Mouse (Mus musculus) liver, embryonic 14.5 days (tissue): ENCODE measurements around the gene Vmn1r8. TPM values are rescaled to one million over a fixed set of nuclear protein-coding genes. Genes with fewer than 3 reads are reported as not detected.
"Not testable (repeated sequence)": the region's sequence is repeated elsewhere in the genome, so short reads cannot be mapped to it uniquely, and the experiment has no call there.

Experiments used
- ATAC-seq: fragments of 200-750 bp; cut with Nextera tagmentation; 2 replicates; pipeline ENCODE4 v1.8.0; 2017; ENCODE audit warnings: moderate number of reproducible peaks, mild to moderate bottlenecking, moderate library complexity; ENCODE audit not compliant: insufficient read depth
- DNase-seq, 3 experiments: peaks; one replicate each; pipeline ENCODE4 v3.0.0-alpha.2; 2012 to 2013; ENCODE audit warnings: low read depth in 3 of 3, low spot score in 3 of 3
- H3K27ac ChIP-seq: fragments of 300-500 bp; sonication (generic); 2 replicates; pipeline ENCODE4 v1.5.1; 2014; ENCODE audit warnings: moderate library complexity, mild to moderate bottlenecking, control low read depth, inconsistent platforms
- H3K27me3 ChIP-seq: fragments of 300-500 bp; sonication (generic); 2 replicates; pipeline ENCODE4 v1.6.1; 2014; ENCODE audit warnings: mild to moderate bottlenecking, low read length, moderate library complexity; ENCODE audit not compliant: control insufficient read depth, insufficient read depth
- H3K36me3 ChIP-seq: fragments of 300-500 bp; sonication (generic); replicated peaks from 2 replicates; pipeline ENCODE4 v1.6.1; 2014; ENCODE audit warnings: low read depth; ENCODE audit not compliant: control insufficient read depth, insufficient read depth
- H3K4me1 ChIP-seq, 2 experiments: fragments of 200-500 bp in 1 of 2; fragments of 300-500 bp in 1 of 2; sonication (generic) in 1 of 2; replicated peaks; 2 replicates each; pipeline ENCODE4 v1.6.1; 2012 to 2014; ENCODE audit warnings: antibody characterized with exemption in 1 of 2, inconsistent platforms in 1 of 2, low read length in 1 of 2; ENCODE audit not compliant: control insufficient read depth in 2 of 2, insufficient read depth in 2 of 2
- H3K4me2 ChIP-seq: fragments of 300-500 bp; sonication (generic); 2 replicates; pipeline ENCODE4 v1.6.1; 2014; ENCODE audit warnings: low read depth, mild to moderate bottlenecking, control low read depth, moderate library complexity
- H3K4me3 ChIP-seq, 2 experiments: fragments of 200-500 bp in 1 of 2; fragments of 300-500 bp in 1 of 2; sonication (generic) in 1 of 2; 2 replicates each; pipeline ENCODE4 v1.5.1; 2012 to 2014; ENCODE audit warnings: low read depth in 2 of 2, low read length in 2 of 2, mild to moderate bottlenecking in 2 of 2, control low read depth in 1 of 2, inconsistent platforms in 1 of 2, moderate library complexity in 1 of 2; ENCODE audit not compliant: insufficient read depth in 1 of 2
- H3K9ac ChIP-seq: fragments of 300-500 bp; sonication (generic); replicated peaks from 2 replicates; pipeline ENCODE4 v1.6.1; 2014; ENCODE audit warnings: mild to moderate bottlenecking, control low read depth, moderate library complexity
- H3K9me3 ChIP-seq: fragments of 300-500 bp; sonication (generic); 2 replicates; pipeline ENCODE4 v1.6.1; 2016; ENCODE audit warnings: low read length, mixed read lengths; ENCODE audit not compliant: control insufficient read depth
- CTCF ChIP-seq: IDR thresholded peaks from 2 replicates; pipeline ENCODE4 v1.5.1; 2016; ENCODE audit warnings: antibody characterized with exemption, low read depth, control low read depth
- EP300 ChIP-seq: IDR thresholded peaks from 2 replicates; pipeline ENCODE4 v1.6.1; 2016; ENCODE audit warnings: antibody characterized with exemption, low read depth
- WGBS: fragments of 180-500 bp; shearing (Covaris S2); extraction: QIAGEN DNeasy Blood & Tissue Kit; methylation state at CpG from one replicate; pipeline ENCODE4 v1.1.7; 2014; ENCODE audit not compliant: insufficient replicate concordance; 5-methylcytosine and 5-hydroxymethylcytosine counted together
- polyA plus RNA-seq, 2 experiments: library from polyadenylated mRNA; depleted of rRNA in 1 of 2; stranded (reverse) in 1 of 2; unstranded in 1 of 2; fragments of >200 nt; fragmentation: Nextera tagmentation in 1 of 2; extraction: Ambion mirVana in 1 of 2; gene quantifications; 2 replicates each; pipeline versions ENCODE4 v1.2.1 to v1.2.3; 2012 to 2014

Gene Vmn1r8
- polyA plus RNA-seq (2012; rRNA removed) (not detected in 2 replicates), polyA plus RNA-seq (2014; fragmentation: Nextera tagmentation; extraction: Ambion mirVana) (not detected in 2 replicates)

DNA sequence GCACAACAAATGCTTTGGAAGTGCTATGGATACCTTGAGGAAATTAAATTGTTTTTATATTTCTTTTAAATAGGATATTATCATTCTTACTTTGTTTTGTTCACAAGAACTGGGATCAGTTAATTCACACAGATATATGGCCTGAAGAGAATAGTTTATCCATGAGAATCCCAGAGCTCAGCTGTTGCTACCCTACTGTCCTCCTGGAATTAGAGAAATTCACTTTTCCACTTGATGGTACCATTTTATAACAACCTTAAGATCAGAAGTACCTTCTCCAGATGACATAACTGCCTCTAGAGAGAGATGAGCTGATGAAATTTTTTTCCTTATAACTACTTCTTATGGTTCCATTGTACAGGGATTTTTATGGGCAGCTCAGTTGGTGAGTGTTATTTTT, at the start of gene Vmn1r8:
Gene Vmn1r8 (plus strand): TSS at position 301 of the 400 bp plus-strand sequence.
- TF ChIP-seq CTCF (no peak), EP300 (no peak)
- no peaks in the 10 kb centered on the region for H3K4me1 ChIP-seq
- H3K27ac ChIP-seq, result no peak within 1 kb of the TSS
- H3K9ac ChIP-seq, result no peak within 1 kb of the TSS
- ATAC-seq (no peak), DNase-seq (no peak)
- no peaks in the 10 kb centered on the region for H3K9me3 ChIP-seq
- no peak within 1 kb of the TSS for H3K4me2 ChIP-seq
- H3K27me3 ChIP-seq, result no peaks in the 10 kb centered on the region
- H3K4me3 ChIP-seq, result no peak within 1 kb of the TSS
- H3K36me3 ChIP-seq, result no peaks in the 10 kb centered on the region

DNA sequence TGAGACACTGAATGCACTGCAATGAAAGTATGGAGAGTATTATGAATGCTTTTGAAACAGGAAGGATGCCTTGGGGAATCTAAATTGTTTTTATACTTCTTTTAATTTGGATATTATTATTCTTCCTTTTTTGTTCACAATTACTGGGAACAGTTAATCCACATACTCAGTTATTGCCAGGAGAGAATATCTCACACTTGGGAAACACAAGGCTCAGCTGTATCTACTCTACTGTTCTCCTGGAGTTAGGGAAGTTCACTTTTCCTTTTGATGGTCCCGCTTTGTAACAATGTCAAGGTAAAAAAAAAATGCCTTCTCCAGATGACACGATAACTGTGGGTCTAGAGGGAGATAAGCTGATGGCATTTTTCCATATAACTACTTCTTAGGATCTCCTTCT, 35.1 kb upstream of the Vmn1r8 start, which contains the start of gene Vmn1r6:
Gene Vmn1r6 (plus strand): TSS at position 301 of the 400 bp plus-strand sequence.
- H3K4me1 ChIP-seq, result no peaks in the 10 kb centered on the region
- H3K4me2 ChIP-seq, result no peak within 1 kb of the TSS
- H3K9ac ChIP-seq, result no peak within 1 kb of the TSS
- no peak for TF ChIP-seq CTCF
- TF ChIP-seq EP300, result no peak
- 46% methylated on average over 2 of the region's 2 CpGs for WGBS
- DNase-seq (no peak), ATAC-seq (no peak)
- no peaks in the 10 kb centered on the region for H3K9me3 ChIP-seq
- H3K27ac ChIP-seq, result no peak within 1 kb of the TSS
- no peak within 1 kb of the TSS for H3K4me3 ChIP-seq
- H3K27me3 ChIP-seq, result no peaks in the 10 kb centered on the region
- no peaks in the 10 kb centered on the region for H3K36me3 ChIP-seq

DNA sequence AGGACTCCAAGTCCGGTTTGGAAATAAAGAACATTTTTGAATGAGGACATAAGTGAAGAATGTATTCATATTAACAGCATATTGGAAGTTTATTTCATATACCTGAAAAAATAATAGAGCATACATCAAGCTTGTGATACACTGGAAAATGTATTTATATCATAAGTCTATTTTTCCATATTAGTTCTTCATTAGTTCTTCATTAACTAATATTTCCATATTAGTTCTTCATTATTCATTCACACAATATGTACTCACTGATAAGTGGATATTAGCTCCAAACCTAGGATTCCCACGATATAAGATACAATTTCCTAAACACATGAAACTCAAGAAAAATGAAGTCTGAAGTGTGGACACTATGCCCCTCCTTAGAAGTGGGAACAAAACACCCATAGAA, 6.9 kb upstream of the Vmn1r8 start, which contains the start of gene Vmn1r7:
Gene Vmn1r7 (minus strand): TSS at position 101 of the 400 bp plus-strand sequence.
- H3K27me3 ChIP-seq, ATAC-seq, H3K27ac ChIP-seq, DNase-seq, H3K4me2 ChIP-seq, H3K9me3 ChIP-seq, H3K9ac ChIP-seq, H3K4me3 ChIP-seq, H3K4me1 ChIP-seq, H3K36me3 ChIP-seq: not testable (repeated sequence)
- 59% methylated on average over 2 of the region's 2 CpGs for WGBS

DNA sequence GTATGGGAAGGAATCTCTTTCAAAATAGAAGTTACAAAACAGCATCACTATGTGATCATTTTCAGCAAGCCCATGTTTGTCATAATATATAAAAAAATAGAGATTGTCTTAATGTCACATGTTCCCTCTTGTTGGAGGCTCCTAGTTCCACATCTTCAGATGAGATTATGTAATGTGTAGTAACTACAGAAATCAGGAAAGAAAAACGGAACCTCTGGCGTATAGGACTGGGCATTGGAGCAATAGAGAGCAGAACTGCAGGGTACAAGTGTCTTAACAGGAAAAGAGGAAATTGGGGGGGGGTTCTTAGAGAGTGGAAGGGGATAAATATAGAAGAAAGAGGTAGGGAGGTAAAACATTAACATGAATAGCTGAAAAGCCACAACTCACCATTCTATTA, 2.6 kb downstream of the Vmn1r8 start:
- ATAC-seq, result no peak
- Histone ChIP-seq H3K27ac (no peak overlapping the region), H3K4me2 (no peak overlapping the region), H3K36me3 (no peaks in the 10 kb centered on the region), H3K9ac (no peak overlapping the region), H3K27me3 (no peaks in the 10 kb centered on the region), H3K4me3 (no peak overlapping the region), H3K4me1 (no peaks in the 10 kb centered on the region), H3K9me3 (no peaks in the 10 kb centered on the region)
- DNase-seq, result no peak
- 38% methylated on average over 2 of the region's 2 CpGs for WGBS
- TF ChIP-seq CTCF, result no peak
- TF ChIP-seq EP300, result no peak

DNA sequence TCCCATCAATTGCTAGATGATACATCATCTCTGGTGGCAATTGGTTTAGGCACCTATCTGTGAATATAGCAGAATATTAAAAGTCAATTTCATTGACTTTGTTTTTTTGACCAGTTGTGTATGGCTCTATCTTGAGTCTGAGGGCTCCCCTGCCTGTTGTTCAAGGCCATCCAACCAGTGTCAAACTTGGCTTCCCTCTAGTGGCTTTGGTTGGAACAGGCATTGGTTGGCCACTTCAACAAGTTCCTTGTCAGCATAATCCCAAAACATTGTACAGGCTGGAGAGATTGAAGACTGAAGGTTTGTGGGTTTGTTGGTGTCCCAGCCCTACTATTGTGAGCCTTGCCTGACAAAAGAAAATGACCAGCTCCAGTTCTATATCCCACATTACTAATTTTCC, 31.6 kb downstream of the Vmn1r8 start:
- Histone ChIP-seq H3K4me3 (no peak overlapping the region), H3K27ac (no peak overlapping the region), H3K9ac (no peak overlapping the region), H3K4me1 (no peaks in the 10 kb centered on the region), H3K36me3 (no peaks in the 10 kb centered on the region), H3K9me3 (no peaks in the 10 kb centered on the region), H3K27me3 (no peaks in the 10 kb centered on the region), H3K4me2 (no peak overlapping the region)
- DNase-seq (no peak), ATAC-seq (no peak)
- TF ChIP-seq EP300 (no peak), CTCF (peak; percentile 31; the same call in 1 of the 2 replicates)
